Comparison of ENCODE assay signal across 10 mouse cellular contexts in genomic region chr7:127747559-127748234, GRCm38 (mm10). TPM values are rescaled to one million over a fixed set of nuclear protein-coding genes. Genes with fewer than 3 reads are reported as not detected.
DNase-seq lines count a peak whose midpoint lies in the region; ATAC-seq lines count a peak whose summit lies in the region.
"Had no signal": no experiment of that assay in that cellular context is flagged by ENCODE, and none has a peak within 500 bp of the region (broad histone marks: within the 10 kb centered on the region; RNA-seq: fewer than 3 reads in every experiment).

No protein-coding gene starts in this region.

- no peak for ATAC-seq in heart, embryonic 14.5 days (ENCODE audit: insufficient number of reproducible peaks, insufficient read depth, low FRiP score, low read depth)
- ATAC-seq in hindbrain, embryonic 12.5 days (ENCODE audit: low FRiP score) = no peak
- ATAC-seq in midbrain, embryonic 13.5 days = no peak

- H3K4me3 ChIP-seq in heart, embryonic 14.5 days (ENCODE audit: control insufficient read depth in 1 of 2, insufficient read depth in 1 of 2, low read depth in 1 of 2, low read length in 2 of 2) = peak overlapping the region; percentile 73 to 78
- peak overlapping the region; percentile 94 for H3K4me3 ChIP-seq in hindbrain, embryonic 12.5 days
- peak overlapping the region; percentile 98 for H3K4me3 ChIP-seq in midbrain, embryonic 13.5 days (replicated peaks)

- H3K27me3 ChIP-seq in heart, embryonic 14.5 days (ENCODE audit: control insufficient read depth, insufficient read depth, low read length) = no peaks in the 10 kb centered on the region
- no peaks in the 10 kb centered on the region for H3K27me3 ChIP-seq in hindbrain, embryonic 12.5 days
- no peaks in the 10 kb centered on the region for H3K27me3 ChIP-seq in midbrain, embryonic 13.5 days

- H3K9ac ChIP-seq in heart, embryonic 14.5 days (ENCODE audit: low read length) = peak overlapping the region; percentile 85
- peak overlapping the region; percentile 96 for H3K9ac ChIP-seq in hindbrain, embryonic 12.5 days
- peak overlapping the region; percentile 97 for H3K9ac ChIP-seq in midbrain, embryonic 13.5 days (replicated peaks)

- no peaks in the 10 kb centered on the region for H3K9me3 ChIP-seq in heart, embryonic 14.5 days (ENCODE audit: control insufficient read depth, low read length)
- no peaks in the 10 kb centered on the region for H3K9me3 ChIP-seq in hindbrain, embryonic 12.5 days (replicated peaks)
- H3K9me3 ChIP-seq in midbrain, embryonic 13.5 days = no peaks in the 10 kb centered on the region
- H3K9me3 ChIP-seq: G1E had no signal

- DNase-seq in heart, adult 9 months (ENCODE audit: low spot score in 2 of 2) = no peak
- peak; percentile 53 for DNase-seq in ZHBTc4 (ENCODE audit: low read depth, low spot score)
- DNase-seq in thymus, postnatal 10 days (ENCODE audit: low spot score in 2 of 2) = no peak
- DNase-seq in gastrocnemius, postnatal 25 days = no peak
- DNase-seq in adrenal gland, postnatal 10 days = no peak

- 62% methylated on average over 6 of the region's 6 CpGs for WGBS in heart, embryonic 14.5 days
- 40% methylated on average over 6 of the region's 6 CpGs for WGBS in hindbrain, embryonic 12.5 days
- WGBS in midbrain, embryonic 13.5 days = 43% methylated on average over 6 of the region's 6 CpGs

- peak overlapping the region; percentile 96 for H3K4me2 ChIP-seq in heart, embryonic 14.5 days (ENCODE audit: low read length)
- H3K4me2 ChIP-seq in hindbrain, embryonic 12.5 days (replicated peaks) = peak overlapping the region; percentile 68
- peak overlapping the region; percentile 91 for H3K4me2 ChIP-seq in midbrain, embryonic 13.5 days (replicated peaks)

- peaks cover 6 to 13% of the 10 kb centered on the region in 2 experiments for H3K4me1 ChIP-seq in heart, embryonic 14.5 days (ENCODE audit: control insufficient read depth in 2 of 2, insufficient read depth in 2 of 2, low read length in 2 of 2)
- H3K4me1 ChIP-seq in hindbrain, embryonic 12.5 days = peaks cover 24% of the 10 kb centered on the region
- peaks cover 32% of the 10 kb centered on the region for H3K4me1 ChIP-seq in midbrain, embryonic 13.5 days (replicated peaks)

- peaks cover 45% of the 10 kb centered on the region for H3K36me3 ChIP-seq in heart, embryonic 14.5 days (ENCODE audit: control insufficient read depth, insufficient read depth, low read length)
- peaks cover 48% of the 10 kb centered on the region for H3K36me3 ChIP-seq in hindbrain, embryonic 12.5 days
- H3K36me3 ChIP-seq in midbrain, embryonic 13.5 days = peaks cover 50% of the 10 kb centered on the region

- 0 out of 4 replicates have a peak overlapping the region, but pooled peaks of 1 of the 2 experiments have one; percentile 83 for H3K27ac ChIP-seq in heart, embryonic 14.5 days (replicated peaks in 1 of 2; ENCODE audit: control insufficient read depth in 1 of 2, insufficient read depth in 1 of 2, low read depth in 2 of 2, low read length in 2 of 2)
- peak overlapping the region; percentile 92; the same call in 1 of the 2 replicates for H3K27ac ChIP-seq in hindbrain, embryonic 12.5 days
- H3K27ac ChIP-seq in midbrain, embryonic 13.5 days = peak overlapping the region; percentile 91

RNA-seq across cellular contexts. Expression of gene Fbxl19, which starts 3.4 kb away (rescaled TPM):
- 0.93 and 1.5 TPM in 2 replicates for polyA plus RNA-seq in heart, embryonic 14.5 days (2014; fragmentation: Nextera tagmentation; extraction: Ambion mirVana)
- polyA plus RNA-seq in hindbrain, embryonic 12.5 days (2016; fragmentation: Nextera tagmentation; extraction: Ambion mirVana) = 10.7 and 11.4 TPM in 2 replicates
- 10.6 and 11.6 TPM in 2 replicates for polyA plus RNA-seq in midbrain, embryonic 13.5 days (2015; fragmentation: Nextera tagmentation; extraction: Ambion mirVana)
- 1 to 10 TPM; 1.9 to 2.4 TPM for total RNA-seq in gastrocnemius, postnatal 25 days (2021)
- total RNA-seq in adrenal gland, postnatal 10 days (2021) = 10 to 100 TPM; 12.3 to 18.5 TPM

RNA-seq across cellular contexts. Expression of gene Ctf2, which starts 15.7 kb away (rescaled TPM):
- polyA plus RNA-seq in heart, embryonic 14.5 days (2014; fragmentation: Nextera tagmentation; extraction: Ambion mirVana) = not detected in 2 replicates
- polyA plus RNA-seq in hindbrain, embryonic 12.5 days (2016; fragmentation: Nextera tagmentation; extraction: Ambion mirVana) = 0.21 TPM in 1 of 2 replicates, not detected in the other
- 0.14 and 0.17 TPM in 2 replicates for polyA plus RNA-seq in midbrain, embryonic 13.5 days (2015; fragmentation: Nextera tagmentation; extraction: Ambion mirVana)
- total RNA-seq in gastrocnemius, postnatal 25 days (2021) = not detected
- not detected for total RNA-seq in adrenal gland, postnatal 10 days (2021)
- polyA plus RNA-seq: G1E; large intestine, adult 2 months had no signal

RNA-seq across cellular contexts. Expression of gene Orai3, which starts 21.9 kb away (rescaled TPM):
- 15.7 and 17.7 TPM in 2 replicates for polyA plus RNA-seq in heart, embryonic 14.5 days (2014; fragmentation: Nextera tagmentation; extraction: Ambion mirVana)
- 9.6 and 10.0 TPM in 2 replicates for polyA plus RNA-seq in hindbrain, embryonic 12.5 days (2016; fragmentation: Nextera tagmentation; extraction: Ambion mirVana)
- 5.9 and 6.1 TPM in 2 replicates for polyA plus RNA-seq in midbrain, embryonic 13.5 days (2015; fragmentation: Nextera tagmentation; extraction: Ambion mirVana)
- 1 to 10 TPM; 8.9 to 9.5 TPM for total RNA-seq in gastrocnemius, postnatal 25 days (2021)
- total RNA-seq in adrenal gland, postnatal 10 days (2021) = 10 to 100 TPM; 31.5 to 32.0 TPM

RNA-seq across cellular contexts. Expression of gene Setd1a, which starts 28.8 kb away (rescaled TPM):
- polyA plus RNA-seq in heart, embryonic 14.5 days (2014; fragmentation: Nextera tagmentation; extraction: Ambion mirVana) = 15.0 and 16.5 TPM in 2 replicates
- polyA plus RNA-seq in hindbrain, embryonic 12.5 days (2016; fragmentation: Nextera tagmentation; extraction: Ambion mirVana) = 19.8 and 23.4 TPM in 2 replicates
- polyA plus RNA-seq in midbrain, embryonic 13.5 days (2015; fragmentation: Nextera tagmentation; extraction: Ambion mirVana) = 19.7 and 22.7 TPM in 2 replicates
- 10 to 100 TPM; 15.0 to 15.4 TPM for total RNA-seq in gastrocnemius, postnatal 25 days (2021)
- total RNA-seq in adrenal gland, postnatal 10 days (2021) = 10 to 100 TPM; 35.9 to 46.6 TPM

RNA-seq across cellular contexts. Expression of gene Ctf1, which starts 35.2 kb away (rescaled TPM):
- 4.7 and 5.6 TPM in 2 replicates for polyA plus RNA-seq in heart, embryonic 14.5 days (2014; fragmentation: Nextera tagmentation; extraction: Ambion mirVana)
- 10.2 and 12.4 TPM in 2 replicates for polyA plus RNA-seq in hindbrain, embryonic 12.5 days (2016; fragmentation: Nextera tagmentation; extraction: Ambion mirVana)
- 1.6 and 3.0 TPM in 2 replicates for polyA plus RNA-seq in midbrain, embryonic 13.5 days (2015; fragmentation: Nextera tagmentation; extraction: Ambion mirVana)
- total RNA-seq in gastrocnemius, postnatal 25 days (2021) = 10 to 100 TPM; 13.8 to 15.1 TPM
- total RNA-seq in adrenal gland, postnatal 10 days (2021) = 1 to 10 TPM; 6.3 to 6.8 TPM
